Mouse (Mus musculus) thymus, adult 2 months (tissue): ENCODE measurements around the gene Ndufv2.

Experiments
- CTCF ChIP-seq: fragments of 200-500 bp; IDR thresholded peaks from 2 replicates; pipeline ENCODE4 v1.5.1; 2012; ENCODE audit warnings: mild to moderate bottlenecking, control low read depth, low read length, moderate library complexity, borderline replicate concordance; ENCODE audit not compliant: control insufficient read depth, poor library complexity, insufficient read depth; ENCODE audit errors: extremely low read depth
- POLR2A ChIP-seq: fragments of 200-500 bp; IDR thresholded peaks from 2 replicates; pipeline ENCODE4 v1.6.1; 2012; ENCODE audit warnings: mild to moderate bottlenecking, low read length, control low read depth, moderate library complexity; ENCODE audit not compliant: control insufficient read depth, poor library complexity, insufficient read depth; ENCODE audit errors: extremely low read depth

GRCm38 (mm10) chr17:66118991-66119390 lies 17.6 kb upstream of the Ndufv2 start:
- no peak for TF ChIP-seq CTCF
- no peak for TF ChIP-seq POLR2A
